Mouse (Mus musculus): ENCODE data around the gene Bsdc1. TPM values are rescaled to one million over a fixed set of nuclear protein-coding genes. Genes with fewer than 3 reads are reported as not detected.

Gene Bsdc1
- polyA plus RNA-seq, 1 experiment: 22.9 TPM

- no peaks in the 10 kb centered on the region for H3K36me3 ChIP-seq (ENCODE audit: control insufficient read depth, insufficient read depth)
- TF ChIP-seq POLR2A (IDR thresholded peaks at IDR 0.05; ENCODE audit: insufficient read length, low read depth) (no peak), SRF (IDR thresholded peaks at IDR 0.05; ENCODE audit: control insufficient read depth, insufficient read length, low read depth) (no peak), MYOG (IDR thresholded peaks at IDR 0.05; ENCODE audit: control insufficient read depth in 1 of 3, insufficient read depth in 1 of 3, insufficient read length in 2 of 3, low read depth in 2 of 3) (no peak), E2F4 (IDR thresholded peaks at IDR 0.05; ENCODE audit: insufficient read depth) (no peak), MAX (IDR thresholded peaks at IDR 0.05; ENCODE audit: low read depth) (no peak), USF1 (IDR thresholded peaks at IDR 0.05; ENCODE audit: low read depth) (no peak), TCF3 (IDR thresholded peaks at IDR 0.05; ENCODE audit: insufficient read length, low read depth) (no peak), POLR2AphosphoS2 (IDR thresholded peaks at IDR 0.05; ENCODE audit: insufficient read length, low read depth) (no peak), CEBPB (IDR thresholded peaks at IDR 0.05; ENCODE audit: insufficient read depth, poor library complexity, severe bottlenecking) (no peak), MYOD1 (IDR thresholded peaks at IDR 0.05; ENCODE audit: control insufficient read depth in 1 of 3, insufficient read length in 2 of 3, low read depth in 2 of 3) (no peak), REST (IDR thresholded peaks at IDR 0.05; ENCODE audit: insufficient read depth, insufficient read length) (no peak), TCF12 (IDR thresholded peaks at IDR 0.05; ENCODE audit: insufficient read depth, poor library complexity, severe bottlenecking) (no peak)
- no peak overlapping the region for H3ac ChIP-seq (ENCODE audit: control insufficient read depth, insufficient read length)
- peaks cover 26% of the 10 kb centered on the region for H3K27me3 ChIP-seq (ENCODE audit: control insufficient read depth, insufficient read depth, insufficient read length)
- H3K79me2 ChIP-seq (ENCODE audit: control insufficient read depth, insufficient read depth): no peaks in the 10 kb centered on the region
- no peak overlapping the region for H3K4me2 ChIP-seq (ENCODE audit: low read depth)
- no peak overlapping the region for H3K4me3 ChIP-seq
Observed at GRCm38 (mm10) chr4:129441145-129441544, 20.2 kb upstream of the Bsdc1 start.

DNA sequence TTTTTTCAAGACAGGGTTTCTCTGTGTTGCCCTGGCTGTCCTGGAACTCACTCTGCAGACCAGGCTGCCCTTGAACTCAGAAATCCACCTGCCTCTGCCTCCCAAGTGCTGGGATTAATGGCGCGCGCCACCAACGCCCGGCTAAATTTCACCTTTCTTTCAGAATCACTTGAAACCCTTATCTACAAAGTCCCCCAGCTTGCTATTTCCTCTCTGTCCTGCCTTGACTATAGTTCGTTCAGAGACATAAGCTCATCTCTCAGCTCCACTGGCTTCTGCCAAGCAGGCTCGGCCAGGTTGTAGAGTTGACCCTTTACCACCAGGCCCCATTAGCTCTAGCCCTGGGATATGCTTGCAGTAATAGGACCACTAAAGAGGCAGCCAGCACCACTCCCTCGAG is 14.0 kb upstream of the Bsdc1 start:
- TF ChIP-seq TCF12 (IDR thresholded peaks at IDR 0.05; ENCODE audit: insufficient read depth, poor library complexity, severe bottlenecking) (no peak), MYOD1 (IDR thresholded peaks at IDR 0.05; ENCODE audit: control insufficient read depth in 1 of 3, insufficient read length in 2 of 3, low read depth in 2 of 3) (no peak), CEBPB (IDR thresholded peaks at IDR 0.05; ENCODE audit: insufficient read depth, poor library complexity, severe bottlenecking) (no peak), MYOG (IDR thresholded peaks at IDR 0.05; ENCODE audit: control insufficient read depth in 1 of 3, insufficient read depth in 1 of 3, insufficient read length in 2 of 3, low read depth in 2 of 3) (no peak), SRF (IDR thresholded peaks at IDR 0.05; ENCODE audit: control insufficient read depth, insufficient read length, low read depth) (no peak), E2F4 (IDR thresholded peaks at IDR 0.05; ENCODE audit: insufficient read depth) (no peak), REST (IDR thresholded peaks at IDR 0.05; ENCODE audit: insufficient read depth, insufficient read length) (no peak), POLR2A (IDR thresholded peaks at IDR 0.05; ENCODE audit: insufficient read length, low read depth) (no peak), TCF3 (IDR thresholded peaks at IDR 0.05; ENCODE audit: insufficient read length, low read depth) (no peak), USF1 (IDR thresholded peaks at IDR 0.05; ENCODE audit: low read depth) (no peak)
- no peaks in the 10 kb centered on the region for H3K79me2 ChIP-seq (ENCODE audit: control insufficient read depth, insufficient read depth)
- H3K27me3 ChIP-seq (ENCODE audit: control insufficient read depth, insufficient read depth, insufficient read length): peaks cover 9% of the 10 kb centered on the region
- no peak overlapping the region for H3ac ChIP-seq (ENCODE audit: control insufficient read depth, insufficient read length)
- H3K4me2 ChIP-seq (ENCODE audit: low read depth): no peak overlapping the region
- no peaks in the 10 kb centered on the region for H3K36me3 ChIP-seq (ENCODE audit: control insufficient read depth, insufficient read depth)
- H3K4me3 ChIP-seq: no peak overlapping the region

- Histone ChIP-seq H3K36me3 (ENCODE audit: control insufficient read depth, insufficient read depth) (no peaks in the 10 kb centered on the region), H3K4me3 (no peak overlapping the region), H3K27me3 (ENCODE audit: control insufficient read depth, insufficient read depth, insufficient read length) (peaks cover 3% of the 10 kb centered on the region), H3K4me2 (ENCODE audit: low read depth) (no peak overlapping the region), H3K79me2 (ENCODE audit: control insufficient read depth, insufficient read depth) (no peaks in the 10 kb centered on the region), H3ac (ENCODE audit: control insufficient read depth, insufficient read length) (no peak overlapping the region)
- TF ChIP-seq USF1 (IDR thresholded peaks at IDR 0.05; ENCODE audit: low read depth) (peak; percentile 74), MAX (IDR thresholded peaks at IDR 0.05; ENCODE audit: low read depth) (no peak), POLR2AphosphoS2 (IDR thresholded peaks at IDR 0.05; ENCODE audit: insufficient read length, low read depth) (no peak), MYOG (IDR thresholded peaks at IDR 0.05; ENCODE audit: control insufficient read depth in 1 of 3, insufficient read depth in 1 of 3, insufficient read length in 2 of 3, low read depth in 2 of 3) (no peak)
Observed at GRCm38 (mm10) chr4:129447778-129448563, 13.4 kb upstream of the Bsdc1 start.

- Histone ChIP-seq H3K79me2 (ENCODE audit: control insufficient read depth, insufficient read depth) (no peaks in the 10 kb centered on the region), H3ac (ENCODE audit: control insufficient read depth, insufficient read length) (no peak overlapping the region), H3K27me3 (ENCODE audit: control insufficient read depth, insufficient read depth, insufficient read length) (no peaks in the 10 kb centered on the region), H3K4me3 (no peak overlapping the region), H3K36me3 (ENCODE audit: control insufficient read depth, insufficient read depth) (no peaks in the 10 kb centered on the region), H3K4me2 (ENCODE audit: low read depth) (no peak overlapping the region)
- TF ChIP-seq SRF (IDR thresholded peaks at IDR 0.05; ENCODE audit: control insufficient read depth, insufficient read length, low read depth) (no peak), E2F4 (IDR thresholded peaks at IDR 0.05; ENCODE audit: insufficient read depth) (no peak), MAX (IDR thresholded peaks at IDR 0.05; ENCODE audit: low read depth) (no peak), POLR2AphosphoS2 (IDR thresholded peaks at IDR 0.05; ENCODE audit: insufficient read length, low read depth) (no peak), TCF3 (IDR thresholded peaks at IDR 0.05; ENCODE audit: insufficient read length, low read depth) (no peak), CEBPB (IDR thresholded peaks at IDR 0.05; ENCODE audit: insufficient read depth, poor library complexity, severe bottlenecking) (no peak), POLR2A (IDR thresholded peaks at IDR 0.05; ENCODE audit: insufficient read length, low read depth) (no peak), REST (IDR thresholded peaks at IDR 0.05; ENCODE audit: insufficient read depth, insufficient read length) (no peak), MYOG (IDR thresholded peaks at IDR 0.05; ENCODE audit: control insufficient read depth in 1 of 3, insufficient read depth in 1 of 3, insufficient read length in 2 of 3, low read depth in 2 of 3) (no peak), USF1 (IDR thresholded peaks at IDR 0.05; ENCODE audit: low read depth) (no peak), MYOD1 (IDR thresholded peaks at IDR 0.05; ENCODE audit: control insufficient read depth in 1 of 3, insufficient read length in 2 of 3, low read depth in 2 of 3) (no peak), TCF12 (IDR thresholded peaks at IDR 0.05; ENCODE audit: insufficient read depth, poor library complexity, severe bottlenecking) (no peak)
Observed at GRCm38 (mm10) chr4:129448713-129449112, 12.7 kb upstream of the Bsdc1 start.
